Comparison of ENCODE assay signal across 8 mouse cellular contexts in genomic region chr7:119186374-119186773, GRCm38 (mm10). TPM values are rescaled to one million over a fixed set of nuclear protein-coding genes. Genes with fewer than 3 reads are reported as not detected.
A peak's percentile ranks its signal among the peaks of the same experiment; 100 is the strongest.
DNase-seq lines count a peak whose midpoint lies in the region; ATAC-seq lines count a peak whose summit lies in the region.

No protein-coding gene starts in this region.

- WGBS in intestine, embryonic 14.5 days: 15% methylated on average over 11 of the region's 11 CpGs
- WGBS in intestine, embryonic 16.5 days: 16% methylated on average over 11 of the region's 11 CpGs
- WGBS in embryonic facial prominence, embryonic 14.5 days: 14% methylated on average over 11 of the region's 11 CpGs

- H3K27ac ChIP-seq in intestine, embryonic 14.5 days (ENCODE audit: low read depth): no peak overlapping the region
- H3K27ac ChIP-seq in intestine, embryonic 16.5 days (ENCODE audit: low read length): no peak overlapping the region
- H3K27ac ChIP-seq in embryonic facial prominence, embryonic 14.5 days (replicated peaks; ENCODE audit: low read depth, low read length): no peak overlapping the region

- no peak overlapping the region for H3K9ac ChIP-seq in intestine, embryonic 14.5 days (ENCODE audit: low read length)
- no peak overlapping the region for H3K9ac ChIP-seq in intestine, embryonic 16.5 days (ENCODE audit: low read depth, low read length)
- H3K9ac ChIP-seq in embryonic facial prominence, embryonic 14.5 days (ENCODE audit: low read depth, low read length): no peak overlapping the region

- no peaks in the 10 kb centered on the region for H3K9me3 ChIP-seq in intestine, embryonic 14.5 days (ENCODE audit: control insufficient read depth, low read length)
- H3K9me3 ChIP-seq in intestine, embryonic 16.5 days (ENCODE audit: control insufficient read depth, low read length): no peaks in the 10 kb centered on the region
- no peaks in the 10 kb centered on the region for H3K9me3 ChIP-seq in embryonic facial prominence, embryonic 14.5 days (ENCODE audit: control insufficient read depth, low read length)

- H3K4me3 ChIP-seq in intestine, embryonic 14.5 days (ENCODE audit: low read depth, low read length): no peak overlapping the region
- H3K4me3 ChIP-seq in intestine, embryonic 16.5 days (ENCODE audit: low read length): no peak overlapping the region
- no peak overlapping the region for H3K4me3 ChIP-seq in embryonic facial prominence, embryonic 14.5 days (ENCODE audit: low read depth, low read length)

- DNase-seq in intestine, embryonic 14.5 days (ENCODE audit: low spot score): peak; percentile 56
- peak; percentile 8 for DNase-seq in adrenal gland, adult 8-10 months
- DNase-seq in embryonic facial prominence, embryonic 14.5 days (ENCODE audit: low spot score): peak; percentile 20
- DNase-seq in left cerebral cortex, adult 8-10 months (ENCODE audit: low spot score in 2 of 2): peak; percentile 16 to 28
- peak; percentile 56 to 84 for DNase-seq in right cerebral cortex, postnatal 10 days (ENCODE audit: low spot score in 2 of 2)
- DNase-seq in yolk sac, embryonic 10.5 days (ENCODE audit: low spot score): no peak
- DNase-seq in Muller cell, postnatal 12 days (ENCODE audit: inconsistent ontology term): no peak

- no peaks in the 10 kb centered on the region for H3K4me1 ChIP-seq in intestine, embryonic 14.5 days (replicated peaks; ENCODE audit: control insufficient read depth, insufficient read depth, low read length)
- no peaks in the 10 kb centered on the region for H3K4me1 ChIP-seq in intestine, embryonic 16.5 days (ENCODE audit: control insufficient read depth, insufficient read depth, low read length)
- peaks cover 7% of the 10 kb centered on the region; the same call in 1 of the 2 replicates for H3K4me1 ChIP-seq in embryonic facial prominence, embryonic 14.5 days (ENCODE audit: control insufficient read depth, insufficient read depth, low read length)

- no peak for ATAC-seq in intestine, embryonic 14.5 days (replicated peaks; ENCODE audit: low FRiP score, low TSS enrichment, low read depth)
- ATAC-seq in intestine, embryonic 16.5 days: no peak
- no peak for ATAC-seq in embryonic facial prominence, embryonic 14.5 days (ENCODE audit: low read depth)

- H3K4me2 ChIP-seq in intestine, embryonic 14.5 days (ENCODE audit: low read length): no peak overlapping the region
- H3K4me2 ChIP-seq in intestine, embryonic 16.5 days (ENCODE audit: low read depth, low read length): no peak overlapping the region
- no peak overlapping the region for H3K4me2 ChIP-seq in embryonic facial prominence, embryonic 14.5 days (ENCODE audit: low read depth, low read length)

- H3K36me3 ChIP-seq in intestine, embryonic 14.5 days (ENCODE audit: control insufficient read depth, insufficient read depth, low read length): no peaks in the 10 kb centered on the region
- no peaks in the 10 kb centered on the region for H3K36me3 ChIP-seq in intestine, embryonic 16.5 days (ENCODE audit: control insufficient read depth, insufficient read depth, low read length)
- H3K36me3 ChIP-seq in embryonic facial prominence, embryonic 14.5 days (ENCODE audit: control insufficient read depth, insufficient read depth, low read length): no peaks in the 10 kb centered on the region

- H3K27me3 ChIP-seq in intestine, embryonic 14.5 days (replicated peaks; ENCODE audit: control insufficient read depth, insufficient read depth, low read length): peaks cover 50% of the 10 kb centered on the region
- H3K27me3 ChIP-seq in intestine, embryonic 16.5 days (replicated peaks; ENCODE audit: control insufficient read depth, insufficient read depth, low read length): peaks cover 35% of the 10 kb centered on the region
- peaks cover 43% of the 10 kb centered on the region for H3K27me3 ChIP-seq in embryonic facial prominence, embryonic 14.5 days (replicated peaks; ENCODE audit: control insufficient read depth, insufficient read depth, low read length)

RNA-seq across cellular contexts. Expression of gene Gpr139, which starts 2.0 kb away (rescaled TPM):
- 0.04 TPM in 1 of 2 replicates, not detected in the other for polyA plus RNA-seq in intestine, embryonic 14.5 days (2014; fragmentation: Nextera tagmentation; extraction: Ambion mirVana)
- polyA plus RNA-seq in intestine, embryonic 16.5 days (2015; fragmentation: Nextera tagmentation; extraction: Ambion mirVana): not detected in 2 replicates
- not detected for total RNA-seq in adrenal gland, adult 8-10 months (2022)
- 0.09 and 0.21 TPM in 2 replicates for polyA plus RNA-seq in embryonic facial prominence, embryonic 14.5 days (2014; fragmentation: Nextera tagmentation; extraction: Ambion mirVana)
- 1 to 10 TPM; 1.8 to 3.0 (median 2.6) TPM for total RNA-seq in left cerebral cortex, adult 8-10 months (2022)

Comparison
In these comparisons a context has a peak if more than half of its experiments do, and no peak if none do; other contexts are left out.
1. DNase-seq: peak in intestine, embryonic 14.5 days (single experiment), adrenal gland, adult 8-10 months (single experiment), embryonic facial prominence, embryonic 14.5 days (single experiment), left cerebral cortex, adult 8-10 months (2 of 2) and right cerebral cortex, postnatal 10 days (2 of 2); none in yolk sac, embryonic 10.5 days (single experiment) and Muller cell, postnatal 12 days (single experiment).